ENCODE assay signal across 24 mouse cellular contexts in genomic region chr6:117163486-117163885, GRCm38 (mm10). TPM values are rescaled to one million over a fixed set of nuclear protein-coding genes. Genes with fewer than 3 reads are reported as not detected.
"Had no signal": no experiment of that assay in that cellular context is flagged by ENCODE, and none has a peak within 500 bp of the region (broad histone marks: within the 10 kb centered on the region; RNA-seq: fewer than 3 reads in every experiment).

No protein-coding gene starts in this region.

- H3K4me3 ChIP-seq: kidney, embryonic 15.5 days; layer of hippocampus, adult 2 months; limb, embryonic 12.5 days; limb, embryonic 15.5 days; midbrain, embryonic 15.5 days; myocyte; neural tube, embryonic 13.5 days; stomach, embryonic 15.5 days had no signal

- ATAC-seq: liver, postnatal 0 days; lung, postnatal 0 days; midbrain, embryonic 15.5 days had no signal

- H3K36me3 ChIP-seq: kidney, embryonic 15.5 days; limb, embryonic 12.5 days; limb, embryonic 15.5 days; midbrain, embryonic 15.5 days; neural tube, embryonic 13.5 days; stomach, embryonic 15.5 days had no signal

- DNase-seq: kidney, adult 11 months; kidney, adult 8-10 months; kidney, postnatal 25 days; layer of hippocampus, adult 9-11 months; liver, postnatal 0 days; lung, embryonic 14.5 days; retina, postnatal 1 day; right cerebral cortex, postnatal 25 days; spleen, adult 18-20 months; thymus, postnatal 25 days had no signal

- H3K9ac ChIP-seq: kidney, embryonic 15.5 days; limb, embryonic 12.5 days; limb, embryonic 15.5 days; liver, embryonic 14.5 days; liver, postnatal 0 days; lung, embryonic 14.5 days; midbrain, embryonic 15.5 days; neural tube, embryonic 13.5 days; stomach, embryonic 15.5 days had no signal

- H3K4me2 ChIP-seq: kidney, embryonic 15.5 days; limb, embryonic 12.5 days; limb, embryonic 15.5 days; liver, embryonic 11.5 days; lung, embryonic 14.5 days; midbrain, embryonic 15.5 days; neural tube, embryonic 13.5 days; stomach, embryonic 15.5 days had no signal

- H3K27ac ChIP-seq: kidney, embryonic 15.5 days; layer of hippocampus, adult 2 months; limb, embryonic 12.5 days; limb, embryonic 15.5 days; liver, embryonic 14.5 days; macrophage; midbrain, embryonic 15.5 days; neural tube, embryonic 13.5 days; stomach, embryonic 15.5 days had no signal

- H3K9me3 ChIP-seq: kidney, embryonic 15.5 days; limb, embryonic 12.5 days; limb, embryonic 15.5 days; midbrain, embryonic 15.5 days; neural tube, embryonic 13.5 days; stomach, embryonic 15.5 days had no signal

RNA-seq across cellular contexts. Expression of gene Cxcl12, which starts 4.8 kb away (rescaled TPM):
- total RNA-seq: monocyte, adult 5-6 weeks; neutrophil, adult 5-6 weeks had no signal
